Mouse (Mus musculus): Measurements from ENCODE around the gene Kdelr1. TPM values are rescaled to one million over a fixed set of nuclear protein-coding genes. Genes with fewer than 3 reads are reported as not detected.

Gene Kdelr1
- polyA plus RNA-seq (2015; fragmentation: Nextera tagmentation; extraction: Ambion mirVana), result 56.4 and 61.0 TPM in 2 replicates

- Histone ChIP-seq H3K9me3 (no peaks in the 10 kb centered on the region), H3K27ac (replicated peaks) (peak within 1 kb of the TSS; percentile 86), H3K36me3 (peaks cover 29% of the 10 kb centered on the region), H3K27me3 (no peaks in the 10 kb centered on the region), H3K4me2 (peak within 1 kb of the TSS; percentile 72), H3K9ac (peak within 1 kb of the TSS; percentile 95), H3K4me1 (replicated peaks) (peaks cover 54% of the 10 kb centered on the region), H3K4me3 (peak within 1 kb of the TSS; percentile 84)
- under 1% methylated on average over 17 of the region's 18 CpGs for WGBS
- ATAC-seq (ENCODE audit: low FRiP score, low read depth), result peak; percentile 66
These were observed at the start of gene Kdelr1 for GRCm38 (mm10) chr7:45872624-45873023. Gene Kdelr1 (plus strand): TSS chr7:45872772.

GRCm38 (mm10) chr7:45824598-45824997, 48.0 kb upstream of the Kdelr1 start, which contains the start of gene Kcnj14:
Gene Kcnj14 (minus strand): TSS chr7:45824782.
- H3K36me3 ChIP-seq, result peaks cover 37% of the 10 kb centered on the region
- H3K9me3 ChIP-seq, result no peaks in the 10 kb centered on the region
- H3K27me3 ChIP-seq, result peaks cover 5% of the 10 kb centered on the region
- H3K9ac ChIP-seq, result no peak within 1 kb of the TSS
- no peak within 1 kb of the TSS for H3K4me2 ChIP-seq
- peaks cover 2% of the 10 kb centered on the region for H3K4me1 ChIP-seq (replicated peaks)
- no peak for ATAC-seq (ENCODE audit: low FRiP score, low read depth)
- 80% methylated on average over 7 of the region's 7 CpGs for WGBS
- H3K4me3 ChIP-seq, result no peak within 1 kb of the TSS
- no peak within 1 kb of the TSS for H3K27ac ChIP-seq (replicated peaks)

- 87% methylated on average over 7 of the region's 7 CpGs for WGBS
- no peaks in the 10 kb centered on the region for H3K9me3 ChIP-seq
- no peak overlapping the region for H3K4me3 ChIP-seq
- ATAC-seq (ENCODE audit: low FRiP score, low read depth), result no peak
- no peak overlapping the region for H3K4me2 ChIP-seq
- H3K36me3 ChIP-seq, result peaks cover 37% of the 10 kb centered on the region
- peaks cover 1% of the 10 kb centered on the region for H3K27me3 ChIP-seq
- no peak overlapping the region for H3K9ac ChIP-seq
- H3K27ac ChIP-seq (replicated peaks), result no peak overlapping the region
- peaks cover 17% of the 10 kb centered on the region for H3K4me1 ChIP-seq (replicated peaks)
These were observed 45.9 kb upstream of the Kdelr1 start for GRCm38 (mm10) chr7:45826631-45827030.

- peak; percentile 93 for ATAC-seq (ENCODE audit: low FRiP score, low read depth)
- under 1% methylated on average over 35 of the region's 35 CpGs for WGBS
These were observed 42.0 kb upstream of the Kdelr1 start, which contains the start of gene Grwd1 for GRCm38 (mm10) chr7:45830427-45831127. Gene Grwd1 (minus strand): TSS chr7:45830944.

GRCm38 (mm10) chr7:45831128-45831525, 41.4 kb upstream of the Kdelr1 start:
- Histone ChIP-seq H3K9me3 (no peaks in the 10 kb centered on the region), H3K4me1 (replicated peaks) (peaks cover 37% of the 10 kb centered on the region), H3K4me3 (peak overlapping the region; percentile 75), H3K27me3 (peaks cover 46% of the 10 kb centered on the region), H3K36me3 (peaks cover 23% of the 10 kb centered on the region), H3K4me2 (peak overlapping the region; percentile 89), H3K27ac (replicated peaks) (peak overlapping the region; percentile 90), H3K9ac (peak overlapping the region; percentile 60)
- ATAC-seq (ENCODE audit: low FRiP score, low read depth), result peak; percentile 17
- WGBS, result 14% methylated on average over 5 of the region's 5 CpGs

More at GRCm38 (mm10) chr7:45830427-45831127, 42.0 kb upstream of the Kdelr1 start, which contains the start of gene Grwd1:
- Histone ChIP-seq H3K9ac (peak within 1 kb of the TSS; percentile 60), H3K27me3 (peaks cover 41% of the 10 kb centered on the region), H3K9me3 (no peaks in the 10 kb centered on the region), H3K27ac (replicated peaks) (peak within 1 kb of the TSS; percentile 90), H3K36me3 (peaks cover 29% of the 10 kb centered on the region), H3K4me1 (replicated peaks) (peaks cover 37% of the 10 kb centered on the region), H3K4me3 (peak within 1 kb of the TSS; percentile 75), H3K4me2 (peak within 1 kb of the TSS; percentile 89)

- Histone ChIP-seq H3K36me3 (peaks cover 10% of the 10 kb centered on the region; the same call in 1 of the 2 replicates), H3K9me3 (no peaks in the 10 kb centered on the region), H3K4me1 (replicated peaks) (peaks cover 37% of the 10 kb centered on the region), H3K27ac (replicated peaks) (no peak overlapping the region), H3K9ac (no peak overlapping the region), H3K4me3 (peak overlapping the region; percentile 28), H3K4me2 (peak overlapping the region; percentile 47), H3K27me3 (peaks cover 59% of the 10 kb centered on the region)
- 11% methylated on average over 30 of the region's 30 CpGs for WGBS
- no peak for ATAC-seq (ENCODE audit: low FRiP score, low read depth)
These were observed 40.1 kb upstream of the Kdelr1 start for GRCm38 (mm10) chr7:45832428-45832827.

GRCm38 (mm10) chr7:45833148-45833790, 39.3 kb upstream of the Kdelr1 start:
- Histone ChIP-seq H3K4me1 (replicated peaks) (peaks cover 37% of the 10 kb centered on the region), H3K4me2 (peak overlapping the region; percentile 47), H3K36me3 (peaks cover 3% of the 10 kb centered on the region; the same call in 1 of the 2 replicates), H3K27ac (replicated peaks) (no peak overlapping the region), H3K9ac (no peak overlapping the region), H3K9me3 (no peaks in the 10 kb centered on the region), H3K4me3 (peak overlapping the region; percentile 28), H3K27me3 (peaks cover 63% of the 10 kb centered on the region)
- under 1% methylated on average over 65 of the region's 86 CpGs for WGBS
- ATAC-seq (ENCODE audit: low FRiP score, low read depth), result no peak

GRCm38 (mm10) chr7:45833924-45834323, 38.6 kb upstream of the Kdelr1 start:
- Histone ChIP-seq H3K4me3 (peak overlapping the region; percentile 28), H3K4me2 (peak overlapping the region; percentile 47), H3K36me3 (no peaks in the 10 kb centered on the region), H3K27me3 (peaks cover 64% of the 10 kb centered on the region), H3K9ac (no peak overlapping the region), H3K4me1 (replicated peaks) (peaks cover 37% of the 10 kb centered on the region), H3K27ac (replicated peaks) (no peak overlapping the region), H3K9me3 (no peaks in the 10 kb centered on the region)
- WGBS, result 5% methylated on average over 9 of the region's 31 CpGs
- no peak for ATAC-seq (ENCODE audit: low FRiP score, low read depth)

GRCm38 (mm10) chr7:45842950-45843744, 29.4 kb upstream of the Kdelr1 start:
- Histone ChIP-seq H3K9me3 (no peaks in the 10 kb centered on the region), H3K4me1 (replicated peaks) (no peaks in the 10 kb centered on the region), H3K4me2 (no peak overlapping the region), H3K36me3 (0 out of 2 replicates have a peak, but pooled peaks cover 3% of the 10 kb centered on the region), H3K27me3 (peaks cover 22% of the 10 kb centered on the region), H3K27ac (replicated peaks) (no peak overlapping the region), H3K9ac (no peak overlapping the region), H3K4me3 (no peak overlapping the region)
- WGBS, result 89% methylated on average over 10 of the region's 10 CpGs
- ATAC-seq (ENCODE audit: low FRiP score, low read depth), result no peak

- Histone ChIP-seq H3K27ac (replicated peaks) (no peak overlapping the region), H3K9me3 (no peaks in the 10 kb centered on the region), H3K27me3 (peaks cover 9% of the 10 kb centered on the region; the same call in 1 of the 2 replicates), H3K9ac (no peak overlapping the region), H3K4me1 (replicated peaks) (no peaks in the 10 kb centered on the region), H3K4me2 (no peak overlapping the region), H3K36me3 (no peaks in the 10 kb centered on the region), H3K4me3 (no peak overlapping the region)
- WGBS, result 14% methylated on average over 6 of the region's 6 CpGs
- ATAC-seq (ENCODE audit: low FRiP score, low read depth), result peak; percentile 34; the same call in 1 of the 2 replicates
These were observed 24.0 kb upstream of the Kdelr1 start for GRCm38 (mm10) chr7:45848447-45849027.

GRCm38 (mm10) chr7:45850661-45851060, 21.9 kb upstream of the Kdelr1 start:
- no peak for ATAC-seq (ENCODE audit: low FRiP score, low read depth)
- no peak overlapping the region for H3K27ac ChIP-seq (replicated peaks)
- H3K4me2 ChIP-seq, result no peak overlapping the region
- 0 out of 2 replicates have a peak, but pooled peaks cover 7% of the 10 kb centered on the region for H3K27me3 ChIP-seq
- no peaks in the 10 kb centered on the region for H3K36me3 ChIP-seq
- no peaks in the 10 kb centered on the region for H3K9me3 ChIP-seq
- WGBS, result 75% methylated on average over 3 of the region's 3 CpGs
- no peaks in the 10 kb centered on the region for H3K4me1 ChIP-seq (replicated peaks)
- no peak overlapping the region for H3K4me3 ChIP-seq
- H3K9ac ChIP-seq, result no peak overlapping the region

Data from hindbrain, embryonic 15.5 days (tissue).